Mouse (Mus musculus) monocyte, adult 5-6 weeks (primary cell): Measurements from ENCODE around the gene Zfp46. TPM values are rescaled to one million over a fixed set of nuclear protein-coding genes. Genes with fewer than 3 reads are reported as not detected.

Experiments used
- total RNA-seq: library from RNA; stranded (forward); fragments of 200-1000, 200-491, 200-594 nt; gene quantifications from 3 replicates; pipeline ENCODE4 v1.2.3, GENCODE M21; 2017

Gene Zfp46
- total RNA-seq, 1 experiment from 2014 or later = 5.8 TPM

Other genes with a start within 250 kb of the Zfp46 start
- 392 to 636 TPM (median 589 TPM) in 3 replicates for gene Rpl11, start 231.3 kb upstream of the Zfp46 start, total RNA-seq
- 4.9 to 16.7 TPM (median 8.5 TPM) in 3 replicates for gene Id3, start 141.2 kb upstream of the Zfp46 start, total RNA-seq
- gene E2f2, start 112.3 kb upstream of the Zfp46 start, total RNA-seq = 18.1 to 19.7 TPM (median 18.4 TPM) in 3 replicates
- not detected in 3 replicates for gene Asap3, start 78.3 kb upstream of the Zfp46 start, total RNA-seq
- gene Tcea3, start 37.0 kb upstream of the Zfp46 start, total RNA-seq = 20.6 to 37.7 TPM (median 29.0 TPM) in 3 replicates
- 208 to 281 TPM (median 261 TPM) in 3 replicates for gene Hnrnpr, start 26.3 kb downstream of the Zfp46 start, total RNA-seq
- not detected in 3 replicates for gene Htr1d, start 138.8 kb downstream of the Zfp46 start, total RNA-seq
- not detected in 3 replicates for gene 6030445D17Rik, start 177.6 kb downstream of the Zfp46 start, total RNA-seq
- gene Luzp1, start 185.1 kb downstream of the Zfp46 start, total RNA-seq = 9.5 to 22.4 TPM (median 11.4 TPM) in 3 replicates